Mouse (Mus musculus): Measurements from ENCODE around the gene Smc1b. TPM values are rescaled to one million over a fixed set of nuclear protein-coding genes. Genes with fewer than 3 reads are reported as not detected.

Gene Smc1b
- polyA plus RNA-seq, 1 experiment from 2014 or later = 0.24 TPM

- Histone ChIP-seq H3K36me3 (no peaks in the 10 kb centered on the region), H3K4me1 (peaks cover 8% of the 10 kb centered on the region; the same call in 1 of the 2 replicates), H3K27ac (no peak overlapping the region), H3K9me3 (no peaks in the 10 kb centered on the region), H3K27me3 (replicated peaks) (no peaks in the 10 kb centered on the region), H3K4me3 (no peak overlapping the region), H3K9ac (no peak overlapping the region), H3K4me2 (replicated peaks) (no peak overlapping the region)
- ATAC-seq (ENCODE audit: low FRiP score, low read depth) = no peak
Observed at GRCm38 (mm10) chr15:85161416-85161815, 29.7 kb upstream of the Smc1b start.

DNA sequence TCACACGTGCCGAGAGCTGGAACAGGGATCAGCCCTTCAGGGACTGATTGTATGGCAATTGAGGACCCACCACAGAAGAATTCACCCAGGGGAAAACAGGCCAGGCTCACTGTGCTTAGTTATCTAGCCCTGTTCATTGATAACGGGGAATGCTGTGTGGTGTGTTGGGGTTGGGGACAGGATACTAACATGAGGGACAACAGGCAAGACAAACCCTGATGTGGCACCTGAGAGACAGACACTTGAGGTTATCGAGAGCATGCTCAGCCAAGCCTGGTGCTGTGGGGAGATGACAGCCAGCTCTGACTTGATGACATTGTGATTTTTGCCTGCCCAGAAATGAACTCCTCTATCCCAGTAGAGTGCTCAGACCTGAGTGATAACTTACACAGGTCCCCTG is 24.4 kb upstream of the Smc1b start:
- Histone ChIP-seq H3K36me3 (no peaks in the 10 kb centered on the region), H3K27me3 (replicated peaks) (no peaks in the 10 kb centered on the region), H3K27ac (no peak overlapping the region), H3K9ac (no peak overlapping the region), H3K9me3 (no peaks in the 10 kb centered on the region), H3K4me2 (replicated peaks) (no peak overlapping the region), H3K4me1 (no peaks in the 10 kb centered on the region), H3K4me3 (no peak overlapping the region)
- WGBS = 71% methylated on average over 4 of the region's 4 CpGs
- ATAC-seq (ENCODE audit: low FRiP score, low read depth) = no peak

DNA sequence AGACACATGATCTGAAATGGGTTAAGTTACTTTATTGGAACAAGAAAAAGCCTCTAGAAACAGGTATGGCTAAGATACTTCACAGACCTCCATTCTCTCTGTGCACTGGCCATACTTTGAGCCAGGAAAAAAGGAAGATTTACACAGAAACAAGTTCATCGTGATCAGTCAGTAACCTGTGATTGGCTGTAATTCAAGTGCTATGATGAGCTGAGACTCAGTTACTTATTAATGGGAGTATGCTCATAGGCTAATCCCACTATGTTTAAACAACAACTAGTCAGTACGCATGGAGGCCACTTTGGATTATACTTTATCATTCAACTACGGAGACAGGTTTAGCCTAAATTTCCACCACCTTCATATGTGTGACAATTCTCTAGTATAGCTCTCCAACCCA is 22.3 kb upstream of the Smc1b start:
- Histone ChIP-seq H3K4me1 (no peaks in the 10 kb centered on the region), H3K4me2 (replicated peaks) (no peak overlapping the region), H3K9ac (no peak overlapping the region), H3K9me3 (no peaks in the 10 kb centered on the region), H3K36me3 (no peaks in the 10 kb centered on the region), H3K27ac (no peak overlapping the region), H3K4me3 (no peak overlapping the region), H3K27me3 (replicated peaks) (no peaks in the 10 kb centered on the region)
- no peak for ATAC-seq (ENCODE audit: low FRiP score, low read depth)
- 92% methylated on average over 3 of the region's 3 CpGs for WGBS

- ATAC-seq (ENCODE audit: low FRiP score, low read depth) = no peak
- H3K9me3 ChIP-seq = no peaks in the 10 kb centered on the region
- no peak overlapping the region for H3K4me2 ChIP-seq (replicated peaks)
- H3K4me3 ChIP-seq = no peak overlapping the region
- 81% methylated on average over 3 of the region's 3 CpGs for WGBS
- no peaks in the 10 kb centered on the region for H3K27me3 ChIP-seq (replicated peaks)
- no peaks in the 10 kb centered on the region for H3K4me1 ChIP-seq
- H3K36me3 ChIP-seq = no peaks in the 10 kb centered on the region
- no peak overlapping the region for H3K27ac ChIP-seq
- no peak overlapping the region for H3K9ac ChIP-seq
Observed at GRCm38 (mm10) chr15:85152577-85152976, 20.8 kb upstream of the Smc1b start.

DNA sequence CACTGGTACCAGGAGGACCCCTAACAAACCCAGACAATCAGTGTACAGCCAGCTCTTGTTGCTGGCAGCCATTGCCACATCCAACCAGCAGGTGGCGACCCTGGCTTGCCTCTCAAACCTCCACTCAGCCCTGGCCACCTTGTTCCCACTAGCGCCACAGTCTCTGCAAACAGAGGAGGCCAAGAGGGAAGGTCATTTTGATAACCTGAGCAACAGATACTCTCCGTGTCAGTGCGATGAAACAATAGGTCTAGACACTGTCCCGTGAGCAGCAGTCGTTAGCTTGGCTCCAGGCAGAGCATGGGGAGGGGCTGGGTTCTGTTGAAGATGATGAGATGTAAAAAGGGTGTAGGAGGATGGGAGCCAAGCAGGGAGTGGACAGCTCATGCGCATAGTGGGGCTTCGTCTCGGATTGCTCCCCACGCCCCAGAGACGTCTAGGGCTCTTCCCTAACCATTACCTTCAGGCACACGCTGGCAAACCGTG is 19.7 kb upstream of the Smc1b start:
- 31% methylated on average over 13 of the region's 13 CpGs for WGBS
- Histone ChIP-seq H3K27me3 (replicated peaks) (no peaks in the 10 kb centered on the region), H3K36me3 (no peaks in the 10 kb centered on the region), H3K27ac (no peak overlapping the region), H3K4me1 (no peaks in the 10 kb centered on the region), H3K4me2 (replicated peaks) (no peak overlapping the region), H3K9me3 (no peaks in the 10 kb centered on the region), H3K4me3 (no peak overlapping the region), H3K9ac (no peak overlapping the region)
- ATAC-seq (ENCODE audit: low FRiP score, low read depth) = 0 out of 2 replicates have a peak, but pooled peaks have one; percentile 17

DNA sequence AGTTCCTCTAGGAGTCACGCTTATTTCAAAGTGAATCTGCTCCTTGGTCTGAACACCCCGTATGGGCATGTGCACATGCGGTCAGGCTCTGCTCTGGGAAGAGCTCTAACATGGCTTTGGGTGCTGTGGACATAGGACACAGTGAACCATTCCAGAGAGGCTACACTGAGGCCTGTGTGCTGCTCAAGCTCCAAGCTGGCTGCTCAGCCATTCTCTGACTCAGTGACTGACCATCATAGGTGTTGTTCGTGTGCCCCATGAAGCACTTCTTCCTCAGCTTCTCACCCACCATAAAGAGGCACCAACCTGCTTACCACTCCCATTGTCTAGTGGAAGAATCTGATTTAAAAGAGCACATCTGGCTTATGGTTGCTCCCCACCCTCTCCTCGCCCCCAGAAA is 12.5 kb upstream of the Smc1b start:
- H3K4me2 ChIP-seq (replicated peaks) = no peak overlapping the region
- no peak overlapping the region for H3K9ac ChIP-seq
- no peaks in the 10 kb centered on the region for H3K4me1 ChIP-seq
- H3K27ac ChIP-seq = no peak overlapping the region
- H3K4me3 ChIP-seq = no peak overlapping the region
- 84% methylated on average over 5 of the region's 5 CpGs for WGBS
- no peaks in the 10 kb centered on the region for H3K36me3 ChIP-seq
- H3K9me3 ChIP-seq = no peaks in the 10 kb centered on the region
- H3K27me3 ChIP-seq (replicated peaks) = no peaks in the 10 kb centered on the region
- no peak for ATAC-seq (ENCODE audit: low FRiP score, low read depth)

DNA sequence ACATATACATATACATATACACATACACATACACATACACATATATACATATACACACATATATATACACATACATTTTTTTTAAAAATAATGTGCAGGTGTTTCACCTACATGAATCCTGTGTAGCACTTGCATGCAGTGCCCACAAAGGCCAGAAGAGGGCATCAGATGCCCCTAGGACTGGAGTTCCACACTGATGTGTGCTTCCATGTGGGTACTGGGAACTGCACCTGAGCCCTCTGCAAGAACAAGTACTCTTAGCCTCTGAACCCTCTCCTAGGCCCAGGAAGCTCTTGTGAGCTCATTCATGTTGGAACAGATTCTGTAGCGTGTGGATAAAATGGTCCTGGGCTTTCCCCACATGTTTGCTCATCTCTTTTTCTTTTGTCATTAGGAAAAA is 12.0 kb upstream of the Smc1b start:
- H3K9me3 ChIP-seq = no peaks in the 10 kb centered on the region
- 91% methylated on average over 1 of the region's 1 CpGs for WGBS
- H3K4me3 ChIP-seq = no peak overlapping the region
- H3K36me3 ChIP-seq = no peaks in the 10 kb centered on the region
- H3K4me1 ChIP-seq = no peaks in the 10 kb centered on the region
- H3K27ac ChIP-seq = no peak overlapping the region
- H3K9ac ChIP-seq = no peak overlapping the region
- H3K4me2 ChIP-seq (replicated peaks) = no peak overlapping the region
- ATAC-seq (ENCODE audit: low FRiP score, low read depth) = no peak
- no peaks in the 10 kb centered on the region for H3K27me3 ChIP-seq (replicated peaks)

DNA sequence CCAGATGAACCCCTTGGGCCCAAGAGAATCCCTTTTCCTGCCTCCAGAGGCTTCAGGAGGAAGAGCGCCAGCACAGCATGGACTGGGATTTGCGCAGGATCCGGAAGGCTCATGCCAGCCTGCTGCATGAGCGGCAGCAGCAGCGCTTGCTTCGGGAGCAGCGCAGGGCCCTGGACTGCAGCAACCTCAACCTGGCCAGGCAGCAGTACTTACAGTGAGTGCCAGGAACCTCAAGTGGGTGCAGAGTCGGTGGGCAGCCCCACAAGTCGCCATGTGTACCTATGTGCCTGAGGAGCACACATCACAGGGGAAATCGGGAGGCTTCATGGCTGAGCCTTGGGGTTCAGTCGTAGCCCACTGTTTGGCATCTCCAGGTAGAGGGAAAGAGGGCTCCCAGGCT is 11.4 kb upstream of the Smc1b start:
- H3K27ac ChIP-seq = no peak overlapping the region
- 91% methylated on average over 11 of the region's 11 CpGs for WGBS
- no peaks in the 10 kb centered on the region for H3K4me1 ChIP-seq
- ATAC-seq (ENCODE audit: low FRiP score, low read depth) = no peak
- no peaks in the 10 kb centered on the region for H3K36me3 ChIP-seq
- no peak overlapping the region for H3K4me3 ChIP-seq
- no peak overlapping the region for H3K9ac ChIP-seq
- no peak overlapping the region for H3K4me2 ChIP-seq (replicated peaks)
- no peaks in the 10 kb centered on the region for H3K27me3 ChIP-seq (replicated peaks)
- H3K9me3 ChIP-seq = no peaks in the 10 kb centered on the region

DNA sequence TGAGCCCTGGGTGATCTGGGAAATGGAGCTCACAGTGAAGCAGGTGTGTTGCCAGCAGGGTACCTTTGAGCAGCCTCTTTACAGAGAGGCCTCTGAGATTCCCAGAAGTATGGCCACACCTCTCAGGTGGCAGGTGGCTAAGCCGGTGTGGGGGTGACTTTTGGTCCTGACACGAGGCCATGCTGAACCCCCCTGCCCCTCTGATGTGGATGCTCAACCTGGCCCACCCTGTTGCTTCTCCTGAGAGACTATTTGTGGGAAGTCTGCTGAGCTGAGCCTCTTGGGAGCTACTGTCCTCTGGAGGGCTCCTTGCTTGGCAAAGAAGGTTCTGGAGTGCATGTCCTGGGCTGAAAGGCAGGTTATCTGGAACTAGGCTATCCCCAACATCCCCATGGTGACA is 10.7 kb upstream of the Smc1b start:
- H3K36me3 ChIP-seq = no peaks in the 10 kb centered on the region
- H3K4me3 ChIP-seq = no peak overlapping the region
- no peaks in the 10 kb centered on the region for H3K27me3 ChIP-seq (replicated peaks)
- 81% methylated on average over 2 of the region's 2 CpGs for WGBS
- H3K9ac ChIP-seq = no peak overlapping the region
- H3K4me2 ChIP-seq (replicated peaks) = no peak overlapping the region
- no peaks in the 10 kb centered on the region for H3K4me1 ChIP-seq
- no peak for ATAC-seq (ENCODE audit: low FRiP score, low read depth)
- H3K9me3 ChIP-seq = no peaks in the 10 kb centered on the region
- H3K27ac ChIP-seq = no peak overlapping the region

DNA sequence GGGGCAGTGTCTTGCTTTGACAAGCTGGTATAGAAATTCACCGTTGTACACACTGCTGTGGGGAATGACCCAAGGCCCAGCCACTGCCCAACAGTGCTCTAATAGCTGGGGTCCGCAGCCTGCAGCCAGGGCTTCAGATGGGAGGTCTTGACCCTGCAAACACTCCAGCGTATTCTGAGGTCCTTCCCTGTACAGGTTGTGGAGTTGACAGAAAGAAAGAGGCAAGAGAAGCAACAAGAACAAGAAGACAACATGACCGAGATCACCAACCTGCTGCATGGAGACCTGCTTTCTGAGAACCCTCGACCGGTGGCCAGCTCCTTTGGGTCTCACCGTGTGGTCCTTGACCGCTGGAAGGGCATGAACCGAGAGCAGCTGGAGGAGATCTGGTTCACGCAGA is 9.5 kb upstream of the Smc1b start:
- 91% methylated on average over 10 of the region's 10 CpGs for WGBS
- Histone ChIP-seq H3K27ac (no peak overlapping the region), H3K4me3 (no peak overlapping the region), H3K4me1 (no peaks in the 10 kb centered on the region), H3K9ac (no peak overlapping the region), H3K36me3 (no peaks in the 10 kb centered on the region), H3K27me3 (replicated peaks) (no peaks in the 10 kb centered on the region), H3K4me2 (replicated peaks) (no peak overlapping the region), H3K9me3 (no peaks in the 10 kb centered on the region)
- ATAC-seq (ENCODE audit: low FRiP score, low read depth) = no peak

GRCm38 (mm10) chr15:85135143-85135542 is 3.4 kb upstream of the Smc1b start:
- Histone ChIP-seq H3K4me2 (replicated peaks) (no peak overlapping the region), H3K9ac (no peak overlapping the region), H3K36me3 (no peaks in the 10 kb centered on the region), H3K9me3 (no peaks in the 10 kb centered on the region), H3K4me3 (no peak overlapping the region), H3K4me1 (peaks cover 6% of the 10 kb centered on the region; the same call in 1 of the 2 replicates), H3K27ac (no peak overlapping the region), H3K27me3 (replicated peaks) (peaks cover 15% of the 10 kb centered on the region; the same call in 1 of the 2 replicates)
- no peak for ATAC-seq (ENCODE audit: low FRiP score, low read depth)
- 53% methylated on average over 9 of the region's 9 CpGs for WGBS

GRCm38 (mm10) chr15:85132193-85132520 is 393 bp upstream of the Smc1b start:
- Histone ChIP-seq H3K36me3 (no peaks in the 10 kb centered on the region), H3K4me2 (replicated peaks) (peak overlapping the region; percentile 60), H3K27ac (no peak overlapping the region), H3K27me3 (replicated peaks) (peaks cover 15% of the 10 kb centered on the region; the same call in 1 of the 2 replicates), H3K4me3 (peak overlapping the region; percentile 29), H3K4me1 (peaks cover 6% of the 10 kb centered on the region; the same call in 1 of the 2 replicates), H3K9ac (0 out of 2 replicates have a peak overlapping the region, but pooled peaks have one; percentile 21), H3K9me3 (no peaks in the 10 kb centered on the region)
- ATAC-seq (ENCODE audit: low FRiP score, low read depth) = no peak
- WGBS = 20% methylated on average over 10 of the region's 10 CpGs

- H3K9ac ChIP-seq = no peak overlapping the region
- H3K9me3 ChIP-seq = no peaks in the 10 kb centered on the region
- no peaks in the 10 kb centered on the region for H3K4me1 ChIP-seq
- no peak for ATAC-seq (ENCODE audit: low FRiP score, low read depth)
- H3K36me3 ChIP-seq = no peaks in the 10 kb centered on the region
- no peak overlapping the region for H3K4me3 ChIP-seq
- WGBS = 77% methylated on average over 1 of the region's 1 CpGs
- H3K4me2 ChIP-seq (replicated peaks) = no peak overlapping the region
- H3K27me3 ChIP-seq (replicated peaks) = no peaks in the 10 kb centered on the region
- no peak overlapping the region for H3K27ac ChIP-seq
Observed at GRCm38 (mm10) chr15:85085641-85086040, 46.1 kb downstream of the Smc1b start.

Data from neural tube, embryonic 12.5 days (tissue).